Mouse (Mus musculus) right cerebral cortex, postnatal 10 days (tissue): ENCODE results near the gene Pias3.
A peak's percentile ranks its signal among the peaks of the same experiment; 100 is the strongest.
"Not testable (repeated sequence)": the region's sequence is repeated elsewhere in the genome, so short reads cannot be mapped to it uniquely, and the experiment has no call there.

ENCODE experiments used
- DNase-seq, 2 experiments: peaks; one replicate each; pipeline ENCODE4 v3.0.0; 2021; ENCODE audit warnings: low spot score in 2 of 2

Pias3 gene

GRCm38 (mm10) chr3:96684822-96685156, 11.4 kb upstream of the Pias3 start:
- no peak for DNase-seq

- DNase-seq, result not testable (repeated sequence)
These were observed 10.1 kb upstream of the Pias3 start for GRCm38 (mm10) chr3:96686057-96686456.

GRCm38 (mm10) chr3:96688854-96689253, 7.3 kb upstream of the Pias3 start:
- DNase-seq, result no peak

GRCm38 (mm10) chr3:96690298-96690697, 5.9 kb upstream of the Pias3 start:
- DNase-seq, result no peak

- peak in 1 of 2 experiments; percentile 57 for DNase-seq
These were observed 3.7 kb upstream of the Pias3 start for GRCm38 (mm10) chr3:96692506-96692905.

GRCm38 (mm10) chr3:96693579-96693978, 2.6 kb upstream of the Pias3 start:
- DNase-seq, result no peak

GRCm38 (mm10) chr3:96696766-96697732, 865 bp downstream of the Pias3 start:
- peak; percentile 85 to 87 for DNase-seq

- no peak for DNase-seq
These were observed 3.0 kb downstream of the Pias3 start for GRCm38 (mm10) chr3:96698993-96699690.

- no peak for DNase-seq
These were observed 4.2 kb downstream of the Pias3 start for GRCm38 (mm10) chr3:96700376-96700775.

- no peak for DNase-seq
These were observed 4.8 kb downstream of the Pias3 start for GRCm38 (mm10) chr3:96701003-96701402.

GRCm38 (mm10) chr3:96704778-96705177, 8.6 kb downstream of the Pias3 start:
- no peak for DNase-seq

- DNase-seq, result no peak
These were observed 10.0 kb downstream of the Pias3 start for GRCm38 (mm10) chr3:96706217-96706616.

- DNase-seq, result no peak
These were observed 10.8 kb downstream of the Pias3 start for GRCm38 (mm10) chr3:96706984-96707383.

GRCm38 (mm10) chr3:96707903-96708683, 11.9 kb downstream of the Pias3 start, which contains the start of gene Nudt17:
Nudt17 (minus strand) TSS chr3:96708562.
- peak; percentile 78 to 85 for DNase-seq

- DNase-seq, result no peak
These were observed 12.5 kb downstream of the Pias3 start for GRCm38 (mm10) chr3:96708684-96709064.

- DNase-seq, result no peak
These were observed 18.1 kb downstream of the Pias3 start for GRCm38 (mm10) chr3:96714286-96714685.

GRCm38 (mm10) chr3:96715854-96716253, 19.7 kb downstream of the Pias3 start:
- no peak for DNase-seq

- DNase-seq, result peak in 1 of 2 experiments; percentile 61
These were observed 23.0 kb downstream of the Pias3 start for GRCm38 (mm10) chr3:96719173-96719572.

GRCm38 (mm10) chr3:96727343-96727827, 31.2 kb downstream of the Pias3 start, which contains the start of the genes Polr3c and Rnf115:
Polr3c (minus strand) TSS chr3:96727628.
Rnf115 (plus strand) TSS chr3:96727664.
- peak; percentile 96 for DNase-seq

GRCm38 (mm10) chr3:96727828-96728633, 31.8 kb downstream of the Pias3 start:
- DNase-seq, result no peak
